Mouse (Mus musculus): ENCODE measurements around the gene Pigo. TPM values are rescaled to one million over a fixed set of nuclear protein-coding genes. Genes with fewer than 3 reads are reported as not detected.
A peak's percentile ranks its signal among the peaks of the same experiment; 100 is the strongest.

The Pigo gene
- polyA plus RNA-seq, 1 experiment = 25.1 TPM

DNA sequence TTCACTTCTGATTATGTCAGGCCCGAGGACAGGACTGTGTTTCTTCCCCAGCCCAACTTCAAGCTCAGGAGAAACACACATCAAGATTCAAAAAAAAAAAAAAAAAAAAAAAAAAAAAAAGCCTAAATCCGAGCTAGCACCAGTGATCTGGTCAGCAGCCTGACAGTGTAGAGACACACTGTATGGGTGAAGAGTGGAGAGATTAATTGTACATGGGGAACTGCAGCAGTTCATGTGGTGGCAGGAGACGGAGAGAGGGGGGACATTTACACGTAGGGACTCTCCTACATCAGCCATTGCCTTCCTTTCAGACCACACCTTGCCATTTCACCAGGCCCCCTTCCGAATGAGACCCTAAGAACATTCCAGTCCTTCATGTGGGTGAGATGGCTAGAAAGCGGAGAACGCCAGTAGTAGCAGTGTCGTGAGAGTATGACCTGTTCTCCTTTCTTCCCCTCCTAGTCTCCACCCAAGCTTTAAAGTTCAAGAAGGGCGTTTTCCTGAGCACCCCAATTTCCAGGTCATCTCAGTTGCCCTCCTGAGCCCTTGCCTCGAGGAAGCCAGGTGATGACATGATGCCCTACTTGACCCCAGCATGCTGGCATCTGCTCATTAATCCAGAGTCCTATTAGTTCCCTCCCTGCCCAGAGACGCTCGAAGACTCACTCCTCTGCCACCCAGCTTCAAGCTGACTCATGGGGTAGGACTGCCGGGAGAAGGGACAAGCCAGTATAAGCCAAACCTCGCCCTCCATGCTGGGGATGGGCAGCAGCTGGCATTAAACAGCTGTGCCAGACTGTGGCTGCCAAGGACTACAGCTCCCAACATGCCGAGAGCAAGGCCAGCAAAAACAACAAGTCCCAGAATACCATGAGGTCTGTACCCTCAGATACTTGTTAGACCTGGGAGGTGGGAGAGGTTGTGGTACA, 13.2 kb upstream of the Pigo start:
- no peak for DNase-seq (ENCODE audit: low read depth, low spot score)
- WGBS = 40% methylated on average over 15 of the region's 15 CpGs

DNA sequence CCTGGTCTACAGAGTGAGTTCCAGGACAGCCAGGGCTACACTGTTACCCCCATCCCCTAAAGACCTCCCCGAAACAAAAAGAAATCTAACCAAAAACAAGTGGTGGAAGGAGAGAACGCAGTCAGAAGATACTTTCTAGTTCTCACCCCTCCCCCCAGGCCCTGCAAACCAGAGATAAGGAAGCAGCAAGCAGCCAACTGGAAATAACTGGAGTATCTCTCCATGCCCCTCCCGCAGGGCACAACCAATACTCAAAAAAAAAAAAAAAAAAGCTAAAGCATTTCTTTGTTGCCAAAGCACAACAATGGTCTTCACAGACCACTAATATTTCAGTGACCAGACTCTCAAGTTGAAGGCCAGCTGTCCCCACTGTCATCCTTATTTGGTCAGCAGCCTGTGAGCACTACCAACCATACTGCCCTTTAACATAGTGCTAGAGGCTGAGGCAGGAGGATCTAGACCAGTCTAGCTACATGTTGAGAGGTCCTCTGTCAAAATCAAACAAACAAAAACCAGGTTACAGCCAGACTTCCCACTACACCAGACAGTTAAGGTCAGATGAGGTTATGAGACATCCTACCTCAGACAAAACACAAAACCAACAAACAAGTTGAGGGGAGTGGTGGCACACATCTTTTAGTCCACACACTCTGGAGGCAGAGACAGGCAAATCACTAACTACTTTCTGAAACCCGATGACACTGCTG, 12.4 kb upstream of the Pigo start:
- no peak for DNase-seq (ENCODE audit: low read depth, low spot score)
- 61% methylated on average over 4 of the region's 4 CpGs for WGBS

DNA sequence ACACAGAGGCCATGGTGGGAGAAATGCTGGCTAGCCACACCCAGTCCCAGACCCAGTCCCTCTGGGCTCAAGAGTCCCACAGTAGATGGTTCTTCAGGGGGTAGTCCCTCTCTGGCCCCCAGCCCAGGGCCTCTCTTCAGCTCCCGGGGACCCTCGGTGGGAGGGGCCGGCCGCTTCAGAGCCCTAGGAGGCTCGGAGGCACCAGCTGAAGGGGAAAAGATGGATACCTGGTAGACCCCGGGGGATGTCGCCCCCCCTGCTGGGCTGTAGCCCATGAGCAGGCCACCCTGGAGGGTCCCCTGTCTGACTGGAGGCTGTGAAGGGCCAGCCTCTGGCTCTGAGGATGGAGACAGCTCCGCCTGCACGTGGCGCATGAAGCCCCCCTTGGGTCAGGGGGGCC, 10.7 kb upstream of the Pigo start:
- no peak for DNase-seq (ENCODE audit: low read depth, low spot score)
- WGBS = 93% methylated on average over 10 of the region's 10 CpGs

DNA sequence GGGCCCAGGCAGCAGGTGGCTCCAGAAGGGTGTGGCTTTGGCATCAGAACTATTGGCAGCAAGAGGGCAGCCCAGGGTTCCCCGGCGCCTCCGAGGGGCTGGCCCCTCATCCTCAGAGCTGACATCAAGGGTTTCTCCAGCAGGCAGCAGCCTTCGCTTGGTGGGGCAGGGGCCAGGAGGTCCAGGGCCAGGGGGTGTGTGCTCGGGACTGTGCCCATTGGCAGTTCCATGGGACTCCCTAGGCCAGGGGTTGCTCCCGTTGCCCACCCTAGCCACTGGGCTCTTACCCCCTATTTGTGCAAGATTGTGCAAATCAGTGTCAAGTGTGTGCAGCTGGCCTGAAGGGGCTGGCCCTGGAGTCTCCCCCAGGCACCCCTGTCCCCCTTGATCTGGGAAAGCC, 10.2 kb upstream of the Pigo start:
- 62% methylated on average over 6 of the region's 6 CpGs for WGBS
- DNase-seq (ENCODE audit: low read depth, low spot score) = no peak

DNA sequence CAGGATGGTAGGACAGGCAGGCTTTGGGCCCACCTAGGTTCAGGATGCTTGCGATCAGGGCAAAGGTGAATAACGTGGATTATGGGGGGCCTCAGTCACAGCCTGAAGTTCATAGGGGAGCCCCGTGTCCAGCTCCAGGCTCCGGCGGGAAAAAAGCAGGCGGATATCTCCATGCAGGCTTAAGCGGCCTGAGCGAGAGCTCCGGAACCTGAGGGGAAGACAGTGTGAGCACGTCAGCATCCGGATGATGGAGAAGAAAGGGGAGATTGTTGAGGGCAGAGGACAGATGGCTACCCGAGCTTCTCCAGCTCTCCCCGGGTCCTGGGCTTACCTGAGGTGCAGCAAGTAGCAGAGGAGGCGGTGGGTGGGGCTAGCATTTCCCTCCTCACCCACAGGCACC, 7.9 kb upstream of the Pigo start:
- DNase-seq (ENCODE audit: low read depth, low spot score) = no peak
- 85% methylated on average over 14 of the region's 14 CpGs for WGBS

DNA sequence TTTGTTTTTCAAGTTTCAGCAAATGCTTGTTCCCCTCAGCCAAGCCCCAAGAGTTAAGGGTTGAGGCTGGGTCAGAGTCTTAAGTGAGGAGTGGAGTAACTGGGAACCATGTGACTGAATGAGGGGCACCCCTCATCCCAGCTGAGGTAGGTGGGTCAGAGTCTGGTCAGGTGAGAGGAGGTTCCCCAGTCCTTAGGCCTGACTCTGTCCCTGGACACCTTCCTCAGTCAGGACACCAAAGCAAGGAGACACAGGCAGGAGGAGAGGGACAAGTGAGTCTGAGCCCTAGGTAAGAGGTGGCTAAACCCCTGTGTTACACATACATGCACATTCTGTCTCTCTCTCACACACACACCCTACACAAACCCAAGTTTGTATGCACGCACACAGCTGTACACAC, 6.9 kb upstream of the Pigo start:
- WGBS = 95% methylated on average over 1 of the region's 1 CpGs
- DNase-seq (ENCODE audit: low read depth, low spot score) = no peak

DNA sequence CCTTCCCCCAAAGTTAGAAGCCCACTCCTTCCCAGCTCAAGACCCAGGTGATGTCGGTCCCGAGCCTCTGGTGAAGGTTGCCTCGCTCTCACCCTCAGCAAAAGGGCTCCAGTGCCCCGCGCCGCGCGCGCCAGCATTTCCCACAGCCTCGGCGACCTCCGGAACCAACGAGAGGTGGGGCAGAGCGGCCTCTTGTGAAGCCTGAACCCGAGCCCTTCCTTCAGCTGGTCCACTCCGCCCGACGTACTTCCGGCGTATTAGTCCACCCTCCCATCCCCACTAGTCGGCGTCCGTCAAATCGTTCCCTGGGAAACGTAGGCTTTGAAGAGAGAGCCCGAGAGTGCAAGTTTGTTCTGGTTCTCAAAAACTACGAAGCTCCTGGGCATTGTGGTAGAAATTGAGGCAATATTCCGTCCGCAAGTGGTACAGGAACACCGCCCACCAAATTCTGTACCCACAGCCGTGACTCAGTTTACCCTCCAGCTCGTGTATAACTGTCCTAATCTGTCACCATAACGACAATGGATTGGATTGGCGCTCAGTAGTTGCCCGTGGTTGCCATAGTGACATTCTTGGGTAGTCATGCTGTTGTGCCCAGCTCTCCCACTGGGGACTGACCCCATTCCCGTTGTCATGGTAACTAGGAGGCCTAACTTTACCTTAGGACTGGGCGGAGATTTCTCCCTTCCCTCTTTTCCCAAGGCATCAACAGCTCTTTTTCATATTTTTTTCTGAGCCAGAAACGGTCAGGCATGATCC, 5.8 kb upstream of the Pigo start, which contains the start of gene Stoml2:
Stoml2 (minus strand) TSS at position 474 of the 759 bp plus-strand sequence.
- DNase-seq (ENCODE audit: low read depth, low spot score) = peak; percentile 89
- under 1% methylated on average over 38 of the region's 38 CpGs for WGBS

DNA sequence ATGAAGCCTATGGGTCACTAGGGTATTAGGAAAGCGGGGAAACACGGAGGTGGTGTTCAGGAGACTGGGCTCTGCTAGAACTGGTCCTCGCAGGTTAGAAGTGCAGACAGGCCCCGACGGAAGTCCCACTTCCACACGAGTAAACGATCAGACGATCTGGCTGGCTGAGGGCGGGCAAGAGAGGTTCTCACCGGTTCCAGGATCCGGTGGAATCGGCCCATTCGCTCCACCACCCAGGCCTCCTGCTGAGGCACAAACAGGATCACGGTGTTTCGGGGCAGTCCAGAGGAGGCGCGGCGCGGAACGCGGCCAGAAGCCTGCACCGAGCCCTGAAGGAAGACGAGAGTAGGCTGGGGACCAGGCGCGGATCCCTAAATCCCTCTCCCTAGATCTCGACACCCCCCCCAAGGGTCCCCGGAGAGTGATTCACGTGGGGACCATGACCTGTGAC, 5.2 kb upstream of the Pigo start:
- no peak for DNase-seq (ENCODE audit: low read depth, low spot score)
- WGBS = 1% methylated on average over 28 of the region's 28 CpGs

DNA sequence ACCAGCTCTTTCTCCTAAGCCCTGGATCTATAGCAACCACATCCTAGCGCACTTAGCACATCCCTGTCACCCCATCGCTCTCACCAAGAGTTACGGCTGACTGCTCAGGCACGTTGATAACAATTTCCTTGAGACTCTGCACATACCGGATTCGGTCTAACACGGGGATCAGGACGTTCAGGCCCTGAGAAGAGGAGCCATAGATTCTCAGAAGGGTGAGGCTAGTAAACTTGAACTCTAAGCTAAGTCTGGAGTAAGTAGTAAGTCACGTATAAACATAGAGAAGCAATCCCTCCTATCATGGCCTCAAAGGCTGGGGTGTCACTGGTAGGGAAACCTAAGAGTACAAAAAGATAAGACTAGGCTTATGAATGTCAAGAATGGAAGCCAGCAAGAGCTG, 4.7 kb upstream of the Pigo start:
- 64% methylated on average over 9 of the region's 9 CpGs for WGBS
- no peak for DNase-seq (ENCODE audit: low read depth, low spot score)

DNA sequence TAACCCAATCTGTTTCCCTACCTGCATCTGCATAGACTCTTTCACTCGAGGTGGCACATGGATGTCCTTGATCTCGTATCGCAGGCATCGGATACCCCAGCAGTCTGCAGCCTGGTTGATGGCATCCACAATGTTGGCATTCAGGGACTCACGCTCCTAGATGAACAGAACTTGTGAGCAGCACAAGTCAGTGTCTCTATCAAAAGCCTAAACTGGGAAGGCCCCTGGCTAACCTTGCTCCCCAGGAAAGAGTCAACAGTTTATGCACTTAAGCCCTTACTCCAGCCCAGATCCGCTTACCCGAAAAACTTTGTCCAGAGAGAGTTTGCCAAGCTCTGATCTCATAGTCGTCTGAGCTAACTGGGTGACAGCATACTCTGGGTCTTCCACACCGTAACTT, 4.1 kb upstream of the Pigo start:
- 89% methylated on average over 9 of the region's 9 CpGs for WGBS
- no peak for DNase-seq (ENCODE audit: low read depth, low spot score)

DNA sequence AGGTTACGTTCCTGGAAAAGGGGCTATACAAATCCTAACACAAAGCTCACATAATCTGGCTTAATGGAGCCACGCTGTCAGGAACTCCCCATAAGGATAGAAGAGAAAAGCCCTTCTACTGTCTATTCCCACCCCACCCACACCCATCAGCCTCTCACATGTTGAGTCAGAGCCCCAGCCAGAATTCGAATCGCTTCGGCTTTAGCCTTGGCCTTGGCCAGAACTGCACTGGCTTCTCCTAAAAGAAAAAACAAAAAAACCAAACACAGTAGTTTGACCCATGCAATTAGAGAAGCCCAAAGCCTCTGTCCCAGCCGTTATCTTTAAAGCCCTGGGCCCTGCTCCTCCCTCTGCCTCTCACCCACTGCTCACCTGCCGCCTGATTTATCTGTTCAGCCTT, 3.5 kb upstream of the Pigo start:
- DNase-seq (ENCODE audit: low read depth, low spot score) = no peak
- 91% methylated on average over 7 of the region's 7 CpGs for WGBS

DNA sequence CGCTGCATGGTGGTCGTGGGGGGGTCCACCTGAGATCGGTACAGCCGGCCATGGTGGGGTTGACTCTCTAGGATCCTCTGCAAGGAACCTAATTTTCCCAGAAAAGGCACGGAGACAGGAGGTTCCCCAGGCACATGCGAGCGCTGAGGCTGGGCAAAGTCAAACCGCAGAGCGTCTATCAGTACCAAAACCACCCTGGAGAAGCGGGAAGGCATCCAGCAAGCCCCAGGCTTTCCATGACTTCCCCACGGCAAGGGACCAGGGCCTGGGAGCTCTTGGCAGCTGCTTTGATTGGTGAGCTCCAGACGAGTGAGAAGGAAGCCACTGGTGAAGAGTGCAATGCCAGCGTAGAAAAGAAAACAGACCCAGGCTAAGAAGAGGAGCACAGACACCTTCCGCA, 946 bp downstream of the Pigo start:
- 71% methylated on average over 14 of the region's 14 CpGs for WGBS
- no peak for DNase-seq (ENCODE audit: low read depth, low spot score)

DNA sequence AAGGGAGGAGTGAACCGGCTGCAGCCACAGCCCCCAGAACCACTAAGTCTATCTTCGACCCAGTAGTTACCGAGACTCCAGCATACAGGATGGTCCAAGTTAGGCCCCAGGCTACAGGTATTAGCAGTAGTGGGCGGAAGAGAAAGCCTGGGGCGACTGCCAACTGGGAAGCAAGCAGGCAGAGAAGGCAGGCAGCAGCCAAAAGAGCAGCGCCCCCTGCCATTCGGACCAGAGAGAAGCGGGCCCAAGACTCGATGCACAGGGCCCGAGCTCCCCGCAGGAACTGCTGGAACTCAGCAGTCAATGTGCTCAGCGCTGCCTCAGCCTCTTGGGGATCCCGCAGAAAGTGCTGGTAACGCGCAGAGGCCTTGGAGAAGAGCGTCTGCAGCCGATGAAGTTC, 4.3 kb downstream of the Pigo start:
- DNase-seq (ENCODE audit: low read depth, low spot score) = no peak
- 85% methylated on average over 17 of the region's 17 CpGs for WGBS

DNA sequence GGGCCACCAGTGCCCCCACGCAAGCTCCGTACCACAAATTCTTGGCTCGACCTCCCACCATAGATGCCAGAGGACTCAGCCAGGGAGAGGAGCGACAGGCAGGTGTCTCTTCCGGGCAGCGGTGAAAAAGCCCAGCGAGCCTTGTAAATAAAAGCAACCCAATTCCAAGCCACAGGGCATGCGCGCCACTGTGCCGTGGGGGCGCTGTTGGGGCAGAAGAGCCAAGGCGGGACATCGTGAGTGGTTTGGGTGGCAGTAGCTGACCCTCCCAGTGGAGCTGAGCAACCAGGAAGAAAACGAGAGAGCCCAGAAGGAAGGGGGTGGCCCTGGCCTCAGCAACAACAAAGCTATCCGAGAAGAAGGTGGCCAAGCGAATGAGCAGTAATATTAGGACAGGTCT, 4.7 kb downstream of the Pigo start:
- WGBS = 91% methylated on average over 16 of the region's 16 CpGs
- DNase-seq (ENCODE audit: low read depth, low spot score) = no peak

DNA sequence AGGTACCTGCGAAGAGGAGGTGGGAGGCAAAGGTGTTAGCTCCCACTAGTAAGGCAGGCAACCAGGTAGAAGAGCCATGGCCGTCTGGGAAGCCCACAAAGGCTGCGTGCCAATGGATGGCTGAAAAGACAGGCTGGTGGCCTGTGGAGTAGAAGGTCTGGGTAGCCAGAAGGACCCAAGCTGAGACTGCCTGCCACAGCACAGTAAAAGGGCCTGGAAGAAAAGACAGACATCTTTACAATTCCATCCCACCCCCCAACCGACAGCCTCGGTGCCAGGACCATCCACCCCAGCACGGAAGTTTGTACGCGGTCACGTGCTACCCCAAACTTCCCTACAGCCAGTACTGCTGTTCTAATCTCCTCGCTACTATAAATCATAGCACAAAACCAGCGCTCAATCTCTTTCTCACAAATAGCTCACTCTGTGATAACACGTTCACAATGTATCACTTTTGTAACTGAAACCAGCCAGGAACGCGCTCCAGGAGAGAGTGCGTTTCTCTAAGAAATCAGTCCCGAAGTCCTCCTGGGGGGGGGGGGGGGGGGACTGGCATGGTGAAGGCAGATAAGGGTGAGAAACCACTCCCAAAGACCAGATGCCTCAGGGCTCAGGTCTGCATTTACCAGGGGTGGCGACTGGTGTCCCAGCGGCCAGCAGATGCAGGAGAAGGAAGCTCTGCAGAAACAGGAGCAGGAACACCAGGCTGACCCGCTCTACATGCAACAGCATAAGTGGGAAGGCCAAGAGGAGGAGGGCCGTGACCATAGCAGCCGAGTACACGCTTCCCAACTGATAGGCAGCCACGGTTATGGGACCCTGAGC, 5.8 kb downstream of the Pigo start:
- no peak for DNase-seq (ENCODE audit: low read depth, low spot score)
- WGBS = 97% methylated on average over 23 of the region's 23 CpGs

DNA sequence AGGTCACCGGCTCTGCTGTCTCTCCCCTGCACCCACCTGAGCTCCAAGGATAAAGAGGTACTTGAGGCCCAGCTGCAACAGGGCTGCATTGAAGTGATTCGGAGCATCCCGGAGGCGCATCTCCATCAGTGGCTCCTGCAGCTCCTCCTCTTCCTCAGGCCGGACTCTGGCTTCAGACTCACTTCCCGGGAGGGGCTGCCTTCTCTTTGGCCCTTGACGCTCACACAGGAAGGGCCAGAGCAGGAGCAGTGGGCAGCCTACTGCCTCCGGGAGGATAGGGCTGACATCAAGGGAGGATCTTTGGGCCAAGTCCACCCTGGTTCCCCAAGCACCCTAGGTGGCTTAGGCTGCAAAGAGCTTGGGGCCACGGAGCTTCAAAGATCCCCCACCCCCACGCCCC, 6.4 kb downstream of the Pigo start:
- 91% methylated on average over 10 of the region's 10 CpGs for WGBS
- DNase-seq (ENCODE audit: low read depth, low spot score) = no peak

DNA sequence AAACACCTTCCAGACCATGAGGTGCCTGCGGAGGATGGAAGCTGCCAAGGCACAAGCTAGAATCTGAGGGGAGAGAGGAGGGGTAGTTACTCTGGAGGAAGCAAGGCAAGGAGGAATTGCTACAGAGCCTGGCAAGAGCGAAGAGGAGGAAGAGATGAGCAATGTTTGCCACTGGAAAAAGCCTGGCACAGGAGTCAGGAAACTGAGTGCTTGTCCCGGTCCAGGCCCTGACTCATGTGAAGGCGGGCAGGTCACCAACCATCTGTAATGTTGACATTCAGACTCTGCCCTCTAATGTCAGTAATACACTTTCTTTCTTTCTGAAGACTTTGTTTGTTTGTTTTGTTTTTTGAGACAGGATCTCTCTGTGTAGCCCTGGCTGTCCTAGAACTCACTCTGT, 7.5 kb downstream of the Pigo start:
- WGBS = 81% methylated on average over 4 of the region's 4 CpGs
- no peak for DNase-seq (ENCODE audit: low read depth, low spot score)

DNA sequence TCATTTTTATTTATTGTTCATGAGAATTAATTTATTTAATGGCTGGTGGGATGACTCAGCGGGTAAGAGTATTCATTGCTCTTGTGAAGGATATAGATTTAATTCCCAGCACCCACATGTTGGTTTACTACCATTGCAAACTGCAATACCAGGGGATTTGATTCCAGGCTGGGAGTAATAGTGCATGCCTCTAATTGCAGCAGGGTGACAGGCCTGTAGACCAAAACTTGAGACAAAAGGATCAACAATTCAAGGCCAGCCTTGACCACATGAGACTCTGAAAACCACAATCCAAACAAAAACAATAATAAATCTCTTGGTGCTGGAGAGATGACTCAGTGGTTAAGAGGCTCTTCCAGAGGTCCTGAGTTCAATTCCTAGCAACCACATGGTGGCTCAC, 13.5 kb downstream of the Pigo start:
- DNase-seq (ENCODE audit: low read depth, low spot score) = no peak
- WGBS = 83% methylated on average over 1 of the region's 1 CpGs
